Mouse (Mus musculus): Measurements from ENCODE around the gene Rbms2.

Gene Rbms2

GRCm38 (mm10) chr10:128096693-128097586 is 83.2 kb downstream of the Rbms2 start:
- in situ Hi-C loops (cut with MboI; ENCODE audit: unreplicated experiment in 2 of 2), result loop anchor here in 1 of 2 experiments (10.0 kb wide), 1 partner anchor 648 kb away; the partner anchor contains the start of genes Dgka and Pym1

- in situ Hi-C loops (cut with MboI; ENCODE audit: unreplicated experiment in 2 of 2), result loop anchor here in 1 of 2 experiments (10.0 kb wide), 1 partner anchor 648 kb away; the partner anchor contains the start of genes Dgka and Pym1
These were observed 83.8 kb downstream of the Rbms2 start for GRCm38 (mm10) chr10:128096313-128096692.

- in situ Hi-C loops (cut with MboI; ENCODE audit: unreplicated experiment in 2 of 2), result loop anchor here in 1 of 2 experiments (10.0 kb wide), 1 partner anchor 650 kb away; the partner anchor contains the start of genes Dgka and Pym1
These were observed 85.0 kb downstream of the Rbms2 start for GRCm38 (mm10) chr10:128095003-128095636.

GRCm38 (mm10) chr10:128094340-128094968 is 85.6 kb downstream of the Rbms2 start:
- in situ Hi-C loops (cut with MboI; ENCODE audit: unreplicated experiment in 2 of 2), result loop anchor here (5.0 to 10.0 kb wide), 2 partner anchors 93 to 650 kb away; partner anchors contain the start of genes Dgka (in 1 of the 2) and Pym1 (in 1 of the 2)

GRCm38 (mm10) chr10:128093496-128094294 is 86.4 kb downstream of the Rbms2 start:
- in situ Hi-C loops (cut with MboI; ENCODE audit: unreplicated experiment in 2 of 2), result loop anchor here (5.0 to 10.0 kb wide), 2 partner anchors 94 to 651 kb away; partner anchors contain the start of genes Dgka (in 1 of the 2) and Pym1 (in 1 of the 2)

- in situ Hi-C loops (cut with MboI; ENCODE audit: unreplicated experiment in 2 of 2), result loop anchor here (5.0 to 10.0 kb wide), 2 partner anchors 94 to 652 kb away; partner anchors contain the start of genes Dgka (in 1 of the 2) and Pym1 (in 1 of the 2)
These were observed 87.3 kb downstream of the Rbms2 start for GRCm38 (mm10) chr10:128092506-128093495.

- in situ Hi-C loops (cut with MboI; ENCODE audit: unreplicated experiment in 2 of 2), result loop anchor here (5.0 to 10.0 kb wide), 2 partner anchors 95 to 653 kb away; partner anchors contain the start of genes Dgka (in 1 of the 2) and Pym1 (in 1 of the 2)
These were observed 88.3 kb downstream of the Rbms2 start, which contains the start of gene Baz2a for GRCm38 (mm10) chr10:128091564-128092505. Baz2a (plus strand) TSS chr10:128091577.

GRCm38 (mm10) chr10:128090651-128091563 is 89.2 kb downstream of the Rbms2 start:
- in situ Hi-C loops (cut with MboI; ENCODE audit: unreplicated experiment in 2 of 2), result loop anchor here (5.0 to 10.0 kb wide), 2 partner anchors 96 to 654 kb away; partner anchors contain the start of genes Dgka (in 1 of the 2) and Pym1 (in 1 of the 2)

GRCm38 (mm10) chr10:128089842-128090241 is 90.3 kb downstream of the Rbms2 start:
- in situ Hi-C loops (cut with MboI; ENCODE audit: unreplicated experiment in 2 of 2), result loop anchor here (5.0 to 10.0 kb wide), 4 partner anchors 32 to 655 kb away; partner anchors contain the start of genes Dgka (in 1 of the 2) and Pym1 (in 1 of the 2)

- in situ Hi-C loops (cut with MboI; ENCODE audit: unreplicated experiment in 2 of 2), result loop anchor here (5.0 kb wide), 3 partner anchors 34 to 131 kb away; no protein-coding TSS in a partner anchor
These were observed 91.9 kb downstream of the Rbms2 start for GRCm38 (mm10) chr10:128088181-128088580.

- in situ Hi-C loops (cut with MboI; ENCODE audit: unreplicated experiment in 2 of 2), result loop anchor here (5.0 kb wide), 3 partner anchors 35 to 130 kb away; no protein-coding TSS in a partner anchor
These were observed 92.9 kb downstream of the Rbms2 start for GRCm38 (mm10) chr10:128087216-128087615.

- in situ Hi-C loops (cut with MboI; ENCODE audit: unreplicated experiment in 2 of 2), result loop anchor here (5.0 kb wide), 3 partner anchors 36 to 129 kb away; no protein-coding TSS in a partner anchor
These were observed 93.7 kb downstream of the Rbms2 start for GRCm38 (mm10) chr10:128086391-128086790.

- in situ Hi-C loops (cut with MboI; ENCODE audit: unreplicated experiment in 2 of 2), result loop anchor here in 1 of 2 experiments (5.0 kb wide), 1 partner anchor 127 kb away; no protein-coding TSS in a partner anchor
These were observed 95.9 kb downstream of the Rbms2 start for GRCm38 (mm10) chr10:128084160-128084559.

- in situ Hi-C loops (cut with MboI; ENCODE audit: unreplicated experiment in 2 of 2), result loop anchor here in 1 of 2 experiments (5.0 kb wide), 1 partner anchor 126 kb away; no protein-coding TSS in a partner anchor
These were observed 96.4 kb downstream of the Rbms2 start for GRCm38 (mm10) chr10:128083688-128084087.

GRCm38 (mm10) chr10:128082880-128083421 is 97.1 kb downstream of the Rbms2 start, which contains the start of gene Atp5b:
Atp5b (plus strand) TSS chr10:128083273.
- in situ Hi-C loops (cut with MboI; ENCODE audit: unreplicated experiment in 2 of 2), result loop anchor here in 1 of 2 experiments (5.0 kb wide), 1 partner anchor 126 kb away; no protein-coding TSS in a partner anchor
